Mouse (Mus musculus) limb, embryonic 10.5 days (tissue): ENCODE results near the gene Sergef. TPM values are rescaled to one million over a fixed set of nuclear protein-coding genes. Genes with fewer than 3 reads are reported as not detected.
A peak's percentile ranks its signal among the peaks of the same experiment; 100 is the strongest.

Experiments
- DNase-seq: peaks from one replicate; pipeline ENCODE4 v3.0.0-alpha.2; 2017; ENCODE audit warnings: low spot score
- H3K27ac ChIP-seq: fragments of 300-500 bp; sonication (generic); 2 replicates; pipeline ENCODE4 v1.5.1; 2016; ENCODE audit warnings: mild to moderate bottlenecking
- H3K27me3 ChIP-seq: fragments of 300-500 bp; sonication (generic); 2 replicates; pipeline ENCODE4 v1.6.1; 2016; ENCODE audit warnings: low read depth, mild to moderate bottlenecking; ENCODE audit not compliant: poor library complexity, severe bottlenecking
- H3K36me3 ChIP-seq: fragments of 300-500 bp; sonication (generic); 2 replicates; pipeline ENCODE4 v1.6.1; 2016; ENCODE audit warnings: mild to moderate bottlenecking, moderate library complexity
- H3K4me1 ChIP-seq: fragments of 300-500 bp; sonication (generic); 2 replicates; pipeline ENCODE4 v1.6.1; 2016
- H3K4me3 ChIP-seq: fragments of 300-500 bp; sonication (generic); 2 replicates; pipeline ENCODE4 v1.5.1; 2016; ENCODE audit warnings: mild to moderate bottlenecking, moderate library complexity
- H3K9me3 ChIP-seq: fragments of 300-500 bp; sonication (generic); replicated peaks from 2 replicates; pipeline ENCODE4 v1.6.1; 2016; ENCODE audit warnings: mild to moderate bottlenecking
- WGBS: fragments of 180-500 bp; shearing (Covaris S2); methylation state at CpG from one replicate; pipeline ENCODE4 v1.1.7; 2016; 5-methylcytosine and 5-hydroxymethylcytosine counted together
- polyA plus RNA-seq: library from polyadenylated mRNA; unstranded; fragments of >200 nt; fragmentation: Nextera tagmentation; extraction: Ambion mirVana; gene quantifications from 2 replicates; pipeline ENCODE4 v1.2.1, GENCODE M21; 2016

Gene Sergef
- polyA plus RNA-seq, 1 experiment from 2014 or later, result 12.1 TPM

DNA sequence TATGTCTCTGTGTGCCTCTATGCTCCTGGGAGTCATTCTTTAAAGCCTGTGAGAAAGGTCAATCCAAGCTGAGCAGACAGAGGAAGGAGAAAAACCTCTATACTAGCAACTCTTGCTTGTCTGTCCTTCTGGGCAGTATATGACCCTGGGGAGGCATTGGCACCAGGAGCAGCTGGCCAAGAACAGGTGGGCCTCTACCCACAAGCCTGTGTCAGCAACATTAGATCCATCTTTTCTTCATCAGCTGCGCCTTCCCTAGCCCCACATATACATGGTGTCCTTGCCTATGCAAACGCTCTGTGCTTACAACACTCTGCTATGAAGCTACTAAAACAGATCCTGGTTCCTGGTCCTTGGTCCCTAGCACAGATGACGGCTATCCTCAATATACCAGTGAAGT, 97.5 kb downstream of the Sergef start:
- Histone ChIP-seq H3K4me1 (no peaks in the 10 kb centered on the region), H3K27ac (no peak overlapping the region), H3K36me3 (no peaks in the 10 kb centered on the region), H3K27me3 (no peaks in the 10 kb centered on the region), H3K4me3 (no peak overlapping the region), H3K9me3 (no peaks in the 10 kb centered on the region)
- DNase-seq, result no peak
- WGBS, result 94% methylated on average over 3 of the region's 3 CpGs

DNA sequence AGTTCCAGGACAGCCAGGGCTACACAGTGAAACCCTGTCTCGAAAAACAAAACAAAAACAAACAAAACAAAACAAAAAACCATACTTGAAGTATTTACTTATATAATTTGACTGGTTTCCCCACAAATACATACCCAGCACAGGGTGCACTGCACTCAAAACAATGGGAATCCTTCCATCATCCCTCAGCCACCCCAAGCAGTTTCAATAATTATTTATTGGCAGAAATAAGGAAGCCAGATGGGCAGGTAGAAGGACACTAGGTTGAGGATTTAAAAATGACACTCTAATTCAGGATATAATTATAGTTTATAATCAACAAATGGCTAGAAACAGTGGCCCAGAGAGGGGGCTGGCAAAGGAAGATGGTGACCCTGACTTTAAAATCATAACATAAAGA, 99.0 kb downstream of the Sergef start:
- H3K36me3 ChIP-seq, result no peaks in the 10 kb centered on the region
- H3K9me3 ChIP-seq, result no peaks in the 10 kb centered on the region
- H3K27ac ChIP-seq, result no peak overlapping the region
- H3K4me3 ChIP-seq, result no peak overlapping the region
- H3K27me3 ChIP-seq, result no peaks in the 10 kb centered on the region
- peaks cover 3% of the 10 kb centered on the region for H3K4me1 ChIP-seq
- DNase-seq, result no peak
- 76% methylated on average over 1 of the region's 1 CpGs for WGBS

DNA sequence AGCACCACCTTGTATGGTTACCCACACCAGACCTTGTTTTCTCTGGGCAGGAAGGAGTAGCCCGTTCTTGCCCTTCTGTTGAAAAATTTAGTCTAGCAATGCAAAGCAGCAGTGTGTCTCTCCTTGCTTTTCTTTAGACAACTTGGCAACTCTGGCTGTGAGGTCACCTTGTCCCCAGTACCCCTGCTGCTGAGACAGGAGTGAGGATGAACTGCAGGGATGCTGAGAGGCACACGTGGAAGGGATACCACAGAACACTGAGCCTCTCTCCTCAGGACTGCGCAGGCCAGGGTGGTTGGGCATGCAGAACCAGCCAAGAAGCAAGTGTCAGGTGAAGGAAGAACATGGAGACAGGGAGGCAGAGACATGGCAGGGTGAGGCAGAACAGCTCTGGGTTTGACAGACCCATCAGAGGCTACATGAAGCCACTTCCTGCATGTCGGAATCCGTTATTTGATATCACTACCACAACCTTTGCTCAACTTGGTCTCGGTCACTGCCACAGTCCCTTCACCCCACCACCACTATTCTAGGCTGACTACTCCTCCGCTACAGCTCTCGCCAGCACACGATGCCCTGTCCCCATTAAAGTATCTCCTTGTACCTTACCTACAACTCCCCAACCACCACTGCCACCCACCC, 103.0 kb downstream of the Sergef start:
- no peak overlapping the region for H3K27ac ChIP-seq
- H3K9me3 ChIP-seq, result no peaks in the 10 kb centered on the region
- peaks cover 12% of the 10 kb centered on the region for H3K4me1 ChIP-seq
- H3K27me3 ChIP-seq, result no peaks in the 10 kb centered on the region
- H3K4me3 ChIP-seq, result no peak overlapping the region
- no peaks in the 10 kb centered on the region for H3K36me3 ChIP-seq
- 88% methylated on average over 9 of the region's 9 CpGs for WGBS
- DNase-seq, result no peak

GRCm38 (mm10) chr7:46535429-46535799, 104.2 kb downstream of the Sergef start:
- Histone ChIP-seq H3K4me1 (peaks cover 12% of the 10 kb centered on the region), H3K4me3 (no peak overlapping the region), H3K27me3 (no peaks in the 10 kb centered on the region), H3K36me3 (no peaks in the 10 kb centered on the region), H3K27ac (no peak overlapping the region), H3K9me3 (no peaks in the 10 kb centered on the region)
- WGBS, result 23% methylated on average over 10 of the region's 10 CpGs
- peak; percentile 45 for DNase-seq

DNA sequence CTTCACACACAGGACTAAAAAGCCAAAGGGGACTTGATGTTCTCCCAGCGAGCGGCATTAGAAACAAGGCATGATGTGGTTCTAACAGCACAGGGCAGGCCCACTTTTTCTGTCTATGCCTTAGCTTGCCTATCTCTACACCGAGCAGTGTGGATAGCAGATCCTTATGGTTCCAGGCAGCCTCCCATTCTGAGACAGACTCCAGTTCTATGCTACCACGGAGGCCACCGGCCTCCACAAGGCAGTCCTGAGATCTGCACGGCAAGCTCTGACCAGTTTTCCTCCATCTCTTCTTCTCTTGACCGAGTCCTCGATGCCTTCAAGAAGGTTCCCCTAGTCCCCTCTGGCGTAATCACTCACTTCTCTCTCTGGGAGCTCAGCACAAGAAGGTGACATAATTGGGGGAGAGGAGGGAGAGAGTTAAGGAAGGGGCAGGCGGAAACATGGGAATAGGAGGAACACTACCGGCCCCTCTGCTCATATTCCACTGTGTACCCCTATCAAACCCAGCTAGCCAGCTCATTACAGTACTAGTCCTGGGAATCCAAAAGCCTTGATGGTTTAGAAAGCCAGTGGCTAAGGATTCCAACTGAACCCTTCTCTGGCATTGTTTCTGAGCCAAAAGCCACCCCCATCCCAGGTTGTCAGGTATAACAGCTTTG, 104.7 kb downstream of the Sergef start:
- Histone ChIP-seq H3K27ac (no peak overlapping the region), H3K27me3 (no peaks in the 10 kb centered on the region), H3K9me3 (no peaks in the 10 kb centered on the region), H3K4me3 (no peak overlapping the region), H3K36me3 (no peaks in the 10 kb centered on the region), H3K4me1 (peaks cover 14% of the 10 kb centered on the region)
- DNase-seq, result no peak
- WGBS, result 89% methylated on average over 11 of the region's 11 CpGs

GRCm38 (mm10) chr7:46533518-46533917, 106.1 kb downstream of the Sergef start:
- WGBS, result 91% methylated on average over 11 of the region's 11 CpGs
- no peak for DNase-seq
- Histone ChIP-seq H3K27me3 (no peaks in the 10 kb centered on the region), H3K9me3 (no peaks in the 10 kb centered on the region), H3K36me3 (no peaks in the 10 kb centered on the region), H3K4me3 (no peak overlapping the region), H3K27ac (no peak overlapping the region), H3K4me1 (peaks cover 18% of the 10 kb centered on the region)

GRCm38 (mm10) chr7:46531345-46531744, 108.3 kb downstream of the Sergef start:
- H3K4me1 ChIP-seq, result peaks cover 18% of the 10 kb centered on the region
- no peaks in the 10 kb centered on the region for H3K36me3 ChIP-seq
- no peak overlapping the region for H3K4me3 ChIP-seq
- WGBS, result 92% methylated on average over 5 of the region's 5 CpGs
- H3K27ac ChIP-seq, result no peak overlapping the region
- no peak for DNase-seq
- H3K9me3 ChIP-seq, result no peaks in the 10 kb centered on the region
- no peaks in the 10 kb centered on the region for H3K27me3 ChIP-seq

- Histone ChIP-seq H3K27ac (no peak overlapping the region), H3K4me1 (peaks cover 8% of the 10 kb centered on the region; the same call in 1 of the 2 replicates), H3K9me3 (no peaks in the 10 kb centered on the region), H3K4me3 (no peak overlapping the region), H3K27me3 (no peaks in the 10 kb centered on the region), H3K36me3 (no peaks in the 10 kb centered on the region)
- DNase-seq, result no peak
- 49% methylated on average over 8 of the region's 8 CpGs for WGBS
Measured at GRCm38 (mm10) chr7:46529930-46530329, 109.7 kb downstream of the Sergef start.

DNA sequence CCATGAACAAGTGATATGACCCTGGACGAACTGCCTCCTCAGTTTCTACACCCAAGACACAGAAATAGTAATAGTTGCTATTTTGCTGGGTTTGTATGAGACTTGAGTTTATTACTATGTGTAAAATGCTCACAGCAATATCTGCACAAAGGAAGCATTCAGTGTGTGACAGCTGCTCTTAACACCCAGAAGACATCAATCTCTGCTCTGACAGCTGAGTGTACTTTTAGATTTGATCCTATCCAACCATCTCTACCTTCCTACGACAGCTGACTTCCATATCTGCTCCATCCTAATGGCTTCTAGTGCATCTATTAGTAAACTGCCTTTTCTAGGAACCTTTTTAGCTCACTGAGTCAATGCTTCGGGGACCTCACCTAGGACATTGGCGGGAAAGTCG, 110.3 kb downstream of the Sergef start:
- 90% methylated on average over 5 of the region's 5 CpGs for WGBS

GRCm38 (mm10) chr7:46526665-46527154, 112.9 kb downstream of the Sergef start:
- DNase-seq, result no peak
- no peaks in the 10 kb centered on the region for H3K9me3 ChIP-seq
- 80% methylated on average over 6 of the region's 6 CpGs for WGBS
- H3K4me1 ChIP-seq, result peaks cover 6% of the 10 kb centered on the region; the same call in 1 of the 2 replicates
- no peak overlapping the region for H3K27ac ChIP-seq
- no peaks in the 10 kb centered on the region for H3K27me3 ChIP-seq
- no peaks in the 10 kb centered on the region for H3K36me3 ChIP-seq
- no peak overlapping the region for H3K4me3 ChIP-seq

More for the DNA sequence above, 110.3 kb downstream of the Sergef start:
- Histone ChIP-seq H3K36me3 (no peaks in the 10 kb centered on the region), H3K27me3 (no peaks in the 10 kb centered on the region), H3K4me1 (peaks cover 6% of the 10 kb centered on the region; the same call in 1 of the 2 replicates), H3K27ac (no peak overlapping the region), H3K9me3 (no peaks in the 10 kb centered on the region), H3K4me3 (no peak overlapping the region)
- no peak for DNase-seq

DNA sequence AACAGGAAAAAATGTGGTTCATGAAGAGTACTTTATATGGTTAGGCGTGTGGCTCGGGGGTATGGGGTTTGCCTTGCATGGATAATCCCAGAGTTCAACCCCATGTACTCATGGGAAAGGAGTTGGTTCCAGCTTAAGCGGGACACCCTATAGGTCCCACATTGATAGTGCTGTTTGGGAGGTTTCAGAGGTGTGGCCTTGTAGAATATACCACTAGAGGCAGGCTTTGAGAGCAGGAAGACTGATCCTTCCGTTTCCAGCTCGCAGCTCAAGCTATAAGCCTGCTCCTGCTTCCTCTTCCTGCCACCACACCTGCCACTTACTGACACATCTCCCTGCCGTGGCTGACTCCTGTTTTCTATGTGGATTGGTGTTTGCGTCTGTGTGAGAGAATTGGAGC, 116.4 kb downstream of the Sergef start:
- no peaks in the 10 kb centered on the region for H3K36me3 ChIP-seq
- no peaks in the 10 kb centered on the region for H3K27me3 ChIP-seq
- no peaks in the 10 kb centered on the region for H3K9me3 ChIP-seq
- H3K27ac ChIP-seq, result no peak overlapping the region
- no peak overlapping the region for H3K4me3 ChIP-seq
- no peaks in the 10 kb centered on the region for H3K4me1 ChIP-seq
- no peak for DNase-seq
- WGBS, result 84% methylated on average over 7 of the region's 7 CpGs

GRCm38 (mm10) chr7:46521794-46522193, 117.8 kb downstream of the Sergef start:
- 93% methylated on average over 17 of the region's 17 CpGs for WGBS

GRCm38 (mm10) chr7:46519148-46519547, 120.5 kb downstream of the Sergef start:
- H3K36me3 ChIP-seq, result no peaks in the 10 kb centered on the region

More at GRCm38 (mm10) chr7:46521794-46522193, 117.8 kb downstream of the Sergef start:
- Histone ChIP-seq H3K27ac (no peak overlapping the region), H3K4me3 (no peak overlapping the region), H3K36me3 (no peaks in the 10 kb centered on the region), H3K4me1 (no peaks in the 10 kb centered on the region), H3K9me3 (no peaks in the 10 kb centered on the region), H3K27me3 (no peaks in the 10 kb centered on the region)
- DNase-seq, result no peak

More at GRCm38 (mm10) chr7:46519148-46519547, 120.5 kb downstream of the Sergef start:
- 85% methylated on average over 11 of the region's 11 CpGs for WGBS
- H3K9me3 ChIP-seq, result no peaks in the 10 kb centered on the region
- no peak overlapping the region for H3K27ac ChIP-seq
- no peaks in the 10 kb centered on the region for H3K27me3 ChIP-seq
- H3K4me3 ChIP-seq, result no peak overlapping the region
- no peak for DNase-seq
- H3K4me1 ChIP-seq, result no peaks in the 10 kb centered on the region
